Mouse (Mus musculus): ENCODE results near the gene 2810006K23Rik.

DNA sequence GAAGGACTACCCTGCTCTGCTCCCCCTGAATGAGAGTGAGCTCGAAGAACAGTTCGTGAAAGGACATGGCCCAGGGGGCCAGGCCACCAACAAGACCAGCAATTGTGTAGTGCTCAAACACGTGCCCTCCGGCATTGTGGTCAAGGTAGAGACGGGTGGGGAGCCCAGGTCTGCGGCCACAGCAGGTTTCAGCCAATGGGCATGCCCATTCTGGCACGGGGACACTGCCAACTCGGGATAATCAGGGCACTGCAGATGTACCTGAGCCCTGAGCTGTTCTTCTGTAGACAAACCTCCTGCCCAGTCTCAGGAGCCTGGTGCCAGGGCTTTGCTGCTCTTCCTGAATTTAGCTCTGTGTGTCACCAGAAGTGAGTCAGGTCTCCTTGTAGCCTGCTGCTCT is 10.9 kb downstream of the 2810006K23Rik start:
- TF ChIP-seq CTCF (IDR thresholded peaks at IDR 0.05 in 2 of 3, conservative IDR thresholded peaks at IDR 0.05 in 1 of 3; ENCODE audit: control insufficient read depth in 1 of 3, insufficient read depth in 1 of 3, low read depth in 2 of 3, low read length in 3 of 3, poor library complexity in 1 of 3, severe bottlenecking in 1 of 3) = no peak
- TF ChIP-seq POLR2AphosphoS2 (IDR thresholded peaks at IDR 0.05; ENCODE audit: low read length) = no peak
- no peak for TF ChIP-seq MEF2A (IDR thresholded peaks at IDR 0.05; ENCODE audit: extremely low read depth, insufficient replicate concordance, low read depth, low read length, poor library complexity, severe bottlenecking)
- TF ChIP-seq GATA1 (IDR thresholded peaks at IDR 0.05; ENCODE audit: low read depth, low read length) = no peak
- TF ChIP-seq CHD2 (IDR thresholded peaks at IDR 0.05; ENCODE audit: low read length) = no peak
- TF ChIP-seq ZNF384 (IDR thresholded peaks at IDR 0.05; ENCODE audit: low read depth, low read length) = no peak
- no peak for TF ChIP-seq JUND (IDR thresholded peaks at IDR 0.05; ENCODE audit: low read depth, low read length)

All from MEL (cell line).